Mouse (Mus musculus): ENCODE data around the gene Gak.

GRCm38 (mm10) chr5:108564346-108564745, 65.2 kb downstream of the Gak start:
- TF ChIP-seq POLR2A (IDR thresholded peaks at IDR 0.05; ENCODE audit: insufficient read depth, low read depth, low read length), result no peak
- TF ChIP-seq CTCF (IDR thresholded peaks at IDR 0.05; ENCODE audit: insufficient read depth, low read depth, low read length), result no peak
